Mouse (Mus musculus): Measurements from ENCODE around the gene Ube2v1. TPM values are rescaled to one million over a fixed set of nuclear protein-coding genes. Genes with fewer than 3 reads are reported as not detected.

Ube2v1 gene
- polyA plus RNA-seq, 1 experiment from 2014 or later = 175 TPM

GRCm38 (mm10) chr2:167627019-167627418, 4.9 kb downstream of the Ube2v1 start:
- no peak overlapping the region for H3K9ac ChIP-seq (ENCODE audit: low read length)
- peaks cover 35 to 58% of the 10 kb centered on the region in 2 experiments for H3K4me1 ChIP-seq (ENCODE audit: control insufficient read depth in 2 of 2, insufficient read depth in 2 of 2, low read length in 2 of 2)
- H3K36me3 ChIP-seq (ENCODE audit: control insufficient read depth, insufficient read depth, low read length) = peaks cover 21% of the 10 kb centered on the region

DNA sequence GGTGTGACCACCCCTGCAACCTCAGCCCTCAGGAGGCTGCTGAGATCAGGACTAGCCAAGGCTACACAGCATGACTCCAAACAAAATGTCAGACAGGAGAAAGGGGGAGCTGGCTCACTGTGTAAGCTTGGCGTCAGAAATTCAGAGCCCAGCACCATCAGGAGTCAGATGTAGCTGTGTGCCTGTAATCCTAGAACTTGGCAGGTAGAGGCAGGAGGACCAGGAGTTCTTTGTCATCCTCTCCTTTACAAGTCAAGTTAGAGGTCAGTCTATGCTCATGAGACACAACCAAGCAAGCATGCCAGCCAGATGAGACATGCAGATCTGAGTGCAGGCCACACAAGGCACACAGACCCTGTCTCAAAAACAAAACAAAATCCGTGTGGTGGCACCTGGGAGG, 6.2 kb downstream of the Ube2v1 start:
- Histone ChIP-seq H3K9ac (ENCODE audit: low read length) (no peak overlapping the region), H3K27me3 (ENCODE audit: control insufficient read depth, insufficient read depth, low read length) (no peaks in the 10 kb centered on the region), H3K4me3 (ENCODE audit: control insufficient read depth in 1 of 2, insufficient read depth in 1 of 2, low read depth in 1 of 2, low read length in 2 of 2) (no peak overlapping the region), H3K36me3 (ENCODE audit: control insufficient read depth, insufficient read depth, low read length) (peaks cover 21% of the 10 kb centered on the region), H3K9me3 (ENCODE audit: control insufficient read depth, low read length) (no peaks in the 10 kb centered on the region), H3K27ac (replicated peaks in 1 of 2; ENCODE audit: control insufficient read depth in 1 of 2, insufficient read depth in 1 of 2, low read depth in 2 of 2, low read length in 2 of 2) (0 out of 4 replicates have a peak overlapping the region, but pooled peaks of 1 of the 2 experiments have one; percentile 26), H3K4me2 (ENCODE audit: low read length) (no peak overlapping the region), H3K4me1 (ENCODE audit: control insufficient read depth in 2 of 2, insufficient read depth in 2 of 2, low read length in 2 of 2) (peaks cover 40 to 62% of the 10 kb centered on the region in 2 experiments)
- ATAC-seq (ENCODE audit: insufficient number of reproducible peaks, insufficient read depth, low FRiP score, low read depth) = no peak
- WGBS = 45% methylated on average over 2 of the region's 2 CpGs

More at GRCm38 (mm10) chr2:167627019-167627418, 4.9 kb downstream of the Ube2v1 start:
- Histone ChIP-seq H3K4me2 (ENCODE audit: low read length) (no peak overlapping the region), H3K27me3 (ENCODE audit: control insufficient read depth, insufficient read depth, low read length) (no peaks in the 10 kb centered on the region), H3K4me3 (ENCODE audit: control insufficient read depth in 1 of 2, insufficient read depth in 1 of 2, low read depth in 1 of 2, low read length in 2 of 2) (no peak overlapping the region), H3K9me3 (ENCODE audit: control insufficient read depth, low read length) (no peaks in the 10 kb centered on the region), H3K27ac (replicated peaks in 1 of 2; ENCODE audit: control insufficient read depth in 1 of 2, insufficient read depth in 1 of 2, low read depth in 2 of 2, low read length in 2 of 2) (no peak overlapping the region)
- 84% methylated on average over 7 of the region's 7 CpGs for WGBS
- ATAC-seq (ENCODE audit: insufficient number of reproducible peaks, insufficient read depth, low FRiP score, low read depth) = no peak

- Histone ChIP-seq H3K9me3 (ENCODE audit: control insufficient read depth, low read length) (no peaks in the 10 kb centered on the region), H3K27me3 (ENCODE audit: control insufficient read depth, insufficient read depth, low read length) (no peaks in the 10 kb centered on the region), H3K27ac (replicated peaks in 1 of 2; ENCODE audit: control insufficient read depth in 1 of 2, insufficient read depth in 1 of 2, low read depth in 2 of 2, low read length in 2 of 2) (no peak overlapping the region), H3K4me1 (ENCODE audit: control insufficient read depth in 2 of 2, insufficient read depth in 2 of 2, low read length in 2 of 2) (peaks cover 29 to 51% of the 10 kb centered on the region in 2 experiments), H3K4me2 (ENCODE audit: low read length) (no peak overlapping the region), H3K36me3 (ENCODE audit: control insufficient read depth, insufficient read depth, low read length) (peaks cover 21% of the 10 kb centered on the region), H3K4me3 (ENCODE audit: control insufficient read depth in 1 of 2, insufficient read depth in 1 of 2, low read depth in 1 of 2, low read length in 2 of 2) (no peak overlapping the region), H3K9ac (ENCODE audit: low read length) (no peak overlapping the region)
- WGBS = 89% methylated on average over 6 of the region's 6 CpGs
- ATAC-seq (ENCODE audit: insufficient number of reproducible peaks, insufficient read depth, low FRiP score, low read depth) = no peak
Measured at GRCm38 (mm10) chr2:167624368-167625075, 7.4 kb downstream of the Ube2v1 start.

GRCm38 (mm10) chr2:167622965-167623364, 8.9 kb downstream of the Ube2v1 start:
- Histone ChIP-seq H3K4me1 (ENCODE audit: control insufficient read depth in 2 of 2, insufficient read depth in 2 of 2, low read length in 2 of 2) (peaks cover 16 to 36% of the 10 kb centered on the region in 2 experiments), H3K4me2 (ENCODE audit: low read length) (no peak overlapping the region), H3K36me3 (ENCODE audit: control insufficient read depth, insufficient read depth, low read length) (peaks cover 16% of the 10 kb centered on the region), H3K9me3 (ENCODE audit: control insufficient read depth, low read length) (no peaks in the 10 kb centered on the region), H3K27me3 (ENCODE audit: control insufficient read depth, insufficient read depth, low read length) (no peaks in the 10 kb centered on the region), H3K4me3 (ENCODE audit: control insufficient read depth in 1 of 2, insufficient read depth in 1 of 2, low read depth in 1 of 2, low read length in 2 of 2) (no peak overlapping the region), H3K27ac (replicated peaks in 1 of 2; ENCODE audit: control insufficient read depth in 1 of 2, insufficient read depth in 1 of 2, low read depth in 2 of 2, low read length in 2 of 2) (no peak overlapping the region), H3K9ac (ENCODE audit: low read length) (no peak overlapping the region)
- ATAC-seq (ENCODE audit: insufficient number of reproducible peaks, insufficient read depth, low FRiP score, low read depth) = no peak
- WGBS = 42% methylated on average over 5 of the region's 5 CpGs

GRCm38 (mm10) chr2:167622352-167622751, 9.5 kb downstream of the Ube2v1 start:
- Histone ChIP-seq H3K4me3 (ENCODE audit: control insufficient read depth in 1 of 2, insufficient read depth in 1 of 2, low read depth in 1 of 2, low read length in 2 of 2) (no peak overlapping the region), H3K4me2 (ENCODE audit: low read length) (no peak overlapping the region), H3K9me3 (ENCODE audit: control insufficient read depth, low read length) (no peaks in the 10 kb centered on the region), H3K27ac (replicated peaks in 1 of 2; ENCODE audit: control insufficient read depth in 1 of 2, insufficient read depth in 1 of 2, low read depth in 2 of 2, low read length in 2 of 2) (0 out of 4 replicates have a peak overlapping the region, but pooled peaks of 1 of the 2 experiments have one; percentile 8), H3K27me3 (ENCODE audit: control insufficient read depth, insufficient read depth, low read length) (no peaks in the 10 kb centered on the region), H3K4me1 (ENCODE audit: control insufficient read depth in 2 of 2, insufficient read depth in 2 of 2, low read length in 2 of 2) (peaks cover 16 to 35% of the 10 kb centered on the region in 2 experiments), H3K9ac (ENCODE audit: low read length) (peak overlapping the region; percentile 1; the same call in 1 of the 2 replicates), H3K36me3 (ENCODE audit: control insufficient read depth, insufficient read depth, low read length) (peaks cover 13% of the 10 kb centered on the region)
- no peak for ATAC-seq (ENCODE audit: insufficient number of reproducible peaks, insufficient read depth, low FRiP score, low read depth)
- WGBS = 61% methylated on average over 13 of the region's 13 CpGs

DNA sequence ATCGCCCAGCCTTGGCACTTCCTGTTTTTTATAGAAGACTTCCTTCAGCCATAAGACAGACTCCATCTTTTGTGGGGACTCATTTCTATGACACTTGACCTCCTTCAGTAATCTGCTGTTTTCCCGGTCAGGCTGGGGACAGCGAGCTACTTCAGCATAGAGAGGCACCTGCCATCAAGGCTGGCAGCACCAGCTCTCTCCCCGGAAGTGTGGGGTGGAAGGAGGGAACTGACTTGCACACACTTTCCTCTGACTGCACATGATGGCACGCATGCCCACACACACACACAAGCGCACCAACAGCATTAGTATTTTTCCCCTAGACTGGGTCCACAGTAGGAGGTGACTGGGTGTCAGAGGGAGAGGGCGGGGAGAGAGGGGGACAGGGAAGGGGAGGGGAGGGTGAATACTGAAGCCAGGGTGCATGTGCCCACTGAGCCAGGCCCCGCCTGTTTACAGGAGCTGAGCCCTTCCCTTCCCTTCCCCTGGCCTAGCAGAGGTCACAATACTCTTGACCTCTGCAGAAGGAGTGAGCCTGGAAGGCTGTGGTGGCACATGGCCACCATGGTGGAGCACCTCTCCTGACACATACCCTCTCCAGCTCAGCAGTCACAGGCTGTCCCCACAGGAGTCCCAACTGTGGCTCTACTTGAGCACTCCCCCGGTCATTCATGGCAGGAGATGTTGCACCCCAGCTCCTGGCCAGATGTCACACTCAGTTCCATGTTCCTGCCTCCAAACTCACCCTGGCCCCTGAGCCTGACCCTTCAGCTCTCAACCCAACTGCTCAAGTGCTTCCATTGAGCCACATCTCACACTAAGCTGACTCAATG, 10.4 kb downstream of the Ube2v1 start:
- Histone ChIP-seq H3K4me2 (ENCODE audit: low read length) (no peak overlapping the region), H3K27ac (replicated peaks in 1 of 2; ENCODE audit: control insufficient read depth in 1 of 2, insufficient read depth in 1 of 2, low read depth in 2 of 2, low read length in 2 of 2) (no peak overlapping the region; a peak in 1 of 4 replicates)
- 69% methylated on average over 9 of the region's 9 CpGs for WGBS

GRCm38 (mm10) chr2:167617472-167617871, 14.4 kb downstream of the Ube2v1 start:
- 43% methylated on average over 4 of the region's 4 CpGs for WGBS
- H3K9ac ChIP-seq (ENCODE audit: low read length) = no peak overlapping the region
- no peak overlapping the region for H3K27ac ChIP-seq (replicated peaks in 1 of 2; ENCODE audit: control insufficient read depth in 1 of 2, insufficient read depth in 1 of 2, low read depth in 2 of 2, low read length in 2 of 2)
- no peaks in the 10 kb centered on the region for H3K9me3 ChIP-seq (ENCODE audit: control insufficient read depth, low read length)
- H3K27me3 ChIP-seq (ENCODE audit: control insufficient read depth, insufficient read depth, low read length) = no peaks in the 10 kb centered on the region
- no peak overlapping the region for H3K4me3 ChIP-seq (ENCODE audit: control insufficient read depth in 1 of 2, insufficient read depth in 1 of 2, low read depth in 1 of 2, low read length in 2 of 2)
- no peak overlapping the region for H3K4me2 ChIP-seq (ENCODE audit: low read length)
- peaks cover 12 to 13% of the 10 kb centered on the region in 2 experiments for H3K4me1 ChIP-seq (ENCODE audit: control insufficient read depth in 2 of 2, insufficient read depth in 2 of 2, low read length in 2 of 2)
- H3K36me3 ChIP-seq (ENCODE audit: control insufficient read depth, insufficient read depth, low read length) = peaks cover 53% of the 10 kb centered on the region
- ATAC-seq (ENCODE audit: insufficient number of reproducible peaks, insufficient read depth, low FRiP score, low read depth) = no peak

More for the DNA sequence above, 10.4 kb downstream of the Ube2v1 start:
- no peaks in the 10 kb centered on the region for H3K27me3 ChIP-seq (ENCODE audit: control insufficient read depth, insufficient read depth, low read length)
- no peaks in the 10 kb centered on the region for H3K9me3 ChIP-seq (ENCODE audit: control insufficient read depth, low read length)
- H3K36me3 ChIP-seq (ENCODE audit: control insufficient read depth, insufficient read depth, low read length) = peaks cover 15% of the 10 kb centered on the region
- peak overlapping the region; percentile 1; the same call in 1 of the 2 replicates for H3K9ac ChIP-seq (ENCODE audit: low read length)
- peaks cover 16 to 30% of the 10 kb centered on the region in 2 experiments for H3K4me1 ChIP-seq (ENCODE audit: control insufficient read depth in 2 of 2, insufficient read depth in 2 of 2, low read length in 2 of 2)
- ATAC-seq (ENCODE audit: insufficient number of reproducible peaks, insufficient read depth, low FRiP score, low read depth) = no peak
- no peak overlapping the region for H3K4me3 ChIP-seq (ENCODE audit: control insufficient read depth in 1 of 2, insufficient read depth in 1 of 2, low read depth in 1 of 2, low read length in 2 of 2)
